Mouse (Mus musculus) embryonic facial prominence, embryonic 13.5 days (tissue): ENCODE results near the gene Ryr3. TPM values are rescaled to one million over a fixed set of nuclear protein-coding genes. Genes with fewer than 3 reads are reported as not detected.

Source experiments
- ATAC-seq: fragments of 200-750 bp; cut with Nextera tagmentation; 2 replicates; pipeline ENCODE4 v1.8.0; 2017; ENCODE audit warnings: low read depth; ENCODE audit not compliant: insufficient number of reproducible peaks, insufficient read depth, low FRiP score, low TSS enrichment
- H3K27ac ChIP-seq: fragments of 300-500 bp; sonication (generic); 2 replicates; pipeline ENCODE4 v1.5.1; 2015; ENCODE audit warnings: moderate library complexity, mild to moderate bottlenecking, inconsistent platforms
- H3K27me3 ChIP-seq: fragments of 300-500 bp; sonication (generic); 2 replicates; pipeline ENCODE4 v1.6.1; 2015; ENCODE audit warnings: mild to moderate bottlenecking, inconsistent platforms
- H3K36me3 ChIP-seq: fragments of 300-500 bp; sonication (generic); 2 replicates; pipeline ENCODE4 v1.6.1; 2015; ENCODE audit warnings: mild to moderate bottlenecking, inconsistent platforms
- H3K4me1 ChIP-seq: fragments of 300-500 bp; sonication (generic); 2 replicates; pipeline ENCODE4 v1.6.1; 2015; ENCODE audit warnings: inconsistent platforms
- H3K4me2 ChIP-seq: fragments of 300-500 bp; sonication (generic); 2 replicates; pipeline ENCODE4 v1.6.1; 2015; ENCODE audit warnings: moderate library complexity, mild to moderate bottlenecking, inconsistent platforms
- H3K4me3 ChIP-seq: fragments of 300-500 bp; sonication (generic); 2 replicates; pipeline ENCODE4 v1.5.1; 2015; ENCODE audit warnings: mild to moderate bottlenecking, inconsistent platforms
- H3K9ac ChIP-seq: fragments of 300-500 bp; sonication (generic); 2 replicates; pipeline ENCODE4 v1.6.1; 2015; ENCODE audit warnings: mild to moderate bottlenecking, inconsistent platforms
- H3K9me3 ChIP-seq: fragments of 300-500 bp; sonication (generic); 2 replicates; pipeline ENCODE4 v1.6.1; 2016; ENCODE audit warnings: inconsistent platforms
- WGBS: fragments of 180-500 bp; shearing (Covaris S2); methylation state at CpG from one replicate; pipeline ENCODE4 v1.1.7; 2015; ENCODE audit warnings: mixed read lengths; 5-methylcytosine and 5-hydroxymethylcytosine counted together
- microRNA-seq: library from miRNA; unstranded; fragments of <30 nt; microRNA quantifications from one replicate; pipeline ENCODE4, GENCODE M21; 2016
- polyA plus RNA-seq: library from polyadenylated mRNA; unstranded; fragments of >200 nt; fragmentation: Nextera tagmentation; extraction: Ambion mirVana; gene quantifications from 2 replicates; pipeline ENCODE4 v1.2.1, GENCODE M21; 2015

Ryr3 gene
- polyA plus RNA-seq, 1 experiment from 2014 or later = 1.3 TPM

DNA sequence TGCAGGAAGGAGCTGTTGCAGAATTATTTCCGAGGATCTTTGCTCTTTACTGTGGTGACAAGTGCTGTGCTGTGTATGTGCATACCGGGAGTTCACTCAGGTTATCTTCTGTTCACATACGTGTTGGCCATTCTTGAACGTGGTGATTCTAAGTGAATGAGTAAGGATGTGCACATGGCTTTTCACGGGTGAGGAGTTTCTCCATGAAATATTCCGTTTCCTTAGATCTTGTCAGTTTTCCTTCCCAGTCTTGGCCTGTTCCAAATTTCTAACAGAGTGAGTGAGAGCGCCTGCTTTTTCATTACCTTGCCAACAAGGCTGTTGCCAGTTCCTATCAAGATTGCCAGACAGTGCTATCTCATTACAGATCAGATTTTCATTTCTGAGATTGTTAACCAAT lies 625.9 kb downstream of the Ryr3 start:
- no peak overlapping the region for H3K9ac ChIP-seq
- no peak for ATAC-seq
- no peak overlapping the region for H3K4me2 ChIP-seq
- no peak overlapping the region for H3K4me3 ChIP-seq
- no peaks in the 10 kb centered on the region for H3K4me1 ChIP-seq
- no peaks in the 10 kb centered on the region for H3K9me3 ChIP-seq
- no peak overlapping the region for H3K27ac ChIP-seq
- no peaks in the 10 kb centered on the region for H3K27me3 ChIP-seq
- WGBS = 85% methylated on average over 7 of the region's 7 CpGs
- H3K36me3 ChIP-seq = no peaks in the 10 kb centered on the region

Small RNA genes within 50 kb of the gene (microRNA-seq; reads per million reads assigned to microRNA genes)
- gene Gm44374 = not detected

Other genes with a start within 250 kb of the Ryr3 start
- not detected in 2 replicates for gene Tmco5b, start 68.6 kb upstream of the Ryr3 start, polyA plus RNA-seq
- gene Fmn1, start 110.6 kb upstream of the Ryr3 start, polyA plus RNA-seq = 2.8 and 3.0 TPM in 2 replicates